Comparison of ENCODE assay signal across 9 mouse cellular contexts in the genomic region with DNA sequence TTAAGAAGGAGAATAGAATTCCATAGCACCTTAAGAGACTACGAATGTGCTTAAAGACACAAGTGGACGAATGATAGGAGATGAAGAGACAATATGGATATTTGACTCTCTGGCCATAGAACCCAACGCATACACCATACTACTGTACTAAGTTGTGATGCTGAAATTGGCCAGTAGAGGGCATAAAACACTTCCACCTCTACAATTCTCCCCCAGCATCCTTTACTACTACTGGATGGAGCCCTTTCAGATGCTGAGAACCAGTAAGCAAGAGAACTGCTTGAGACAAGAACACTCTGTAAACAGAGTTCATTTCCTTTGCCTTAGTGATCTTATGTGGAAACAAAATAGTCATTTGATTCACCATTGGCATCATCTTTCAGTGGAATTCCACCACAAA.
DNase-seq lines count a peak whose midpoint lies in the region; ATAC-seq lines count a peak whose summit lies in the region.
"Had no signal": no experiment of that assay in that cellular context is flagged by ENCODE, and none has a peak within 500 bp of the region (broad histone marks: within the 10 kb centered on the region; RNA-seq: fewer than 3 reads in every experiment).

No protein-coding gene starts in this region.

- no peak overlapping the region for H3K9ac ChIP-seq in midbrain, embryonic 14.5 days (replicated peaks; ENCODE audit: low read length)
- no peak overlapping the region for H3K9ac ChIP-seq in midbrain, embryonic 16.5 days (ENCODE audit: low read depth, low read length)

- no peak overlapping the region for H3K4me2 ChIP-seq in midbrain, embryonic 14.5 days (ENCODE audit: low read length)
- H3K4me2 ChIP-seq in midbrain, embryonic 16.5 days (ENCODE audit: low read length): no peak overlapping the region

- no peak for ATAC-seq in midbrain, embryonic 14.5 days (ENCODE audit: low FRiP score, low TSS enrichment)
- no peak for ATAC-seq in midbrain, embryonic 16.5 days

- H3K36me3 ChIP-seq in midbrain, embryonic 14.5 days (ENCODE audit: control insufficient read depth, insufficient read depth, low read length): no peaks in the 10 kb centered on the region
- H3K36me3 ChIP-seq in midbrain, embryonic 16.5 days (ENCODE audit: control insufficient read depth, insufficient read depth, low read length): no peaks in the 10 kb centered on the region

- no peaks in the 10 kb centered on the region for H3K27me3 ChIP-seq in midbrain, embryonic 14.5 days (ENCODE audit: control insufficient read depth, insufficient read depth, low read length)
- no peaks in the 10 kb centered on the region for H3K27me3 ChIP-seq in midbrain, embryonic 16.5 days (ENCODE audit: control insufficient read depth, insufficient read depth, low read depth, low read length)
- H3K27me3 ChIP-seq: megakaryocyte, embryonic 14.5 days had no signal

- H3K4me3 ChIP-seq in midbrain, embryonic 14.5 days (replicated peaks; ENCODE audit: low read depth, low read length): no peak overlapping the region
- H3K4me3 ChIP-seq in midbrain, embryonic 16.5 days (ENCODE audit: low read depth, low read length): no peak overlapping the region
- H3K4me3 ChIP-seq: megakaryocyte, embryonic 14.5 days had no signal

- DNase-seq in gastrocnemius, adult 18-20 months (ENCODE audit: low spot score): peak; percentile 44
- no peak for DNase-seq in gastrocnemius, adult 8-10 months (ENCODE audit: low spot score in 2 of 2)
- DNase-seq in midbrain, embryonic 14.5 days: peak; percentile 47
- peak; percentile 57 to 62 for DNase-seq in cerebellum, postnatal 14 days
- DNase-seq in retina, postnatal 1 day: peak; percentile 58
- DNase-seq in frontal cortex, postnatal 14 days (ENCODE audit: low spot score in 2 of 2): no peak
- no peak for DNase-seq in spleen, postnatal 14 days (ENCODE audit: low spot score in 2 of 2)

- no peaks in the 10 kb centered on the region for H3K4me1 ChIP-seq in midbrain, embryonic 14.5 days (ENCODE audit: control insufficient read depth, insufficient read depth, low read length)
- no peaks in the 10 kb centered on the region for H3K4me1 ChIP-seq in midbrain, embryonic 16.5 days (ENCODE audit: control insufficient read depth, insufficient read depth, low read length)
- H3K4me1 ChIP-seq: megakaryocyte, embryonic 14.5 days had no signal

- H3K9me3 ChIP-seq in midbrain, embryonic 14.5 days (ENCODE audit: control insufficient read depth, low read length): no peaks in the 10 kb centered on the region
- H3K9me3 ChIP-seq in midbrain, embryonic 16.5 days (replicated peaks; ENCODE audit: control insufficient read depth, low read length, poor library complexity, severe bottlenecking): no peaks in the 10 kb centered on the region

- WGBS in midbrain, embryonic 14.5 days: 57% methylated on average over 3 of the region's 3 CpGs
- 56% methylated on average over 3 of the region's 3 CpGs for WGBS in midbrain, embryonic 16.5 days

- no peak overlapping the region for H3K27ac ChIP-seq in midbrain, embryonic 14.5 days (replicated peaks; ENCODE audit: low read depth, low read length)
- no peak overlapping the region for H3K27ac ChIP-seq in midbrain, embryonic 16.5 days (ENCODE audit: low read length)

Comparison
In these comparisons a context has a peak if more than half of its experiments do, and no peak if none do; other contexts are left out.
1. DNase-seq: peak in gastrocnemius, adult 18-20 months (single experiment), midbrain, embryonic 14.5 days (single experiment), cerebellum, postnatal 14 days (2 of 2) and retina, postnatal 1 day (single experiment); none in gastrocnemius, adult 8-10 months (0 of 2), frontal cortex, postnatal 14 days (0 of 2) and spleen, postnatal 14 days (0 of 2).